Mouse (Mus musculus) brain, embryonic 18.5 days (tissue): ENCODE data around the gene Gimap4.
"Not testable (repeated sequence)": the region's sequence is repeated elsewhere in the genome, so short reads cannot be mapped to it uniquely, and the experiment has no call there.

ENCODE experiments used
- DNase-seq: peaks from one replicate; pipeline ENCODE4 v3.0.0-alpha.2; 2012; ENCODE audit warnings: low read depth, low spot score

Gene Gimap4

GRCm38 (mm10) chr6:48675931-48676859, 8.2 kb upstream of the Gimap4 start, which contains the start of gene Gimap9:
Gimap9 (plus strand) TSS chr6:48676129.
- no peak for DNase-seq

- no peak for DNase-seq
These were observed 7.4 kb upstream of the Gimap4 start for GRCm38 (mm10) chr6:48676860-48677415.

- no peak for DNase-seq
These were observed 6.6 kb upstream of the Gimap4 start for GRCm38 (mm10) chr6:48677492-48678345.

- no peak for DNase-seq
These were observed 6.0 kb upstream of the Gimap4 start for GRCm38 (mm10) chr6:48678391-48678790.

- no peak for DNase-seq
These were observed 4.6 kb upstream of the Gimap4 start for GRCm38 (mm10) chr6:48679701-48680100.

- DNase-seq: no peak
These were observed 3.9 kb upstream of the Gimap4 start for GRCm38 (mm10) chr6:48680421-48680820.

- DNase-seq: no peak
These were observed 2.8 kb upstream of the Gimap4 start for GRCm38 (mm10) chr6:48681472-48682090.

- no peak for DNase-seq
These were observed 2.1 kb upstream of the Gimap4 start for GRCm38 (mm10) chr6:48682271-48682670.

GRCm38 (mm10) chr6:48683263-48683821, 1.0 kb upstream of the Gimap4 start:
- DNase-seq: not testable (repeated sequence)

- no peak for DNase-seq
These were observed 457 bp downstream of the Gimap4 start for GRCm38 (mm10) chr6:48684806-48685205.

GRCm38 (mm10) chr6:48685251-48685650, 902 bp downstream of the Gimap4 start:
- DNase-seq: no peak

- DNase-seq: no peak
These were observed 1.6 kb downstream of the Gimap4 start for GRCm38 (mm10) chr6:48685694-48686665.

GRCm38 (mm10) chr6:48687077-48687476, 2.7 kb downstream of the Gimap4 start:
- DNase-seq: no peak

GRCm38 (mm10) chr6:48689320-48689719, 5.0 kb downstream of the Gimap4 start:
- no peak for DNase-seq

GRCm38 (mm10) chr6:48692962-48693361, 8.6 kb downstream of the Gimap4 start:
- DNase-seq: no peak

GRCm38 (mm10) chr6:48696830-48697554, 12.6 kb downstream of the Gimap4 start:
- no peak for DNase-seq

GRCm38 (mm10) chr6:48697555-48697930, 13.2 kb downstream of the Gimap4 start:
- no peak for DNase-seq

- DNase-seq: no peak
These were observed 13.9 kb downstream of the Gimap4 start for GRCm38 (mm10) chr6:48698066-48698856.

GRCm38 (mm10) chr6:48698888-48699287, 14.5 kb downstream of the Gimap4 start:
- DNase-seq: no peak
